Mouse (Mus musculus): ENCODE results near the gene Add3.

DNA sequence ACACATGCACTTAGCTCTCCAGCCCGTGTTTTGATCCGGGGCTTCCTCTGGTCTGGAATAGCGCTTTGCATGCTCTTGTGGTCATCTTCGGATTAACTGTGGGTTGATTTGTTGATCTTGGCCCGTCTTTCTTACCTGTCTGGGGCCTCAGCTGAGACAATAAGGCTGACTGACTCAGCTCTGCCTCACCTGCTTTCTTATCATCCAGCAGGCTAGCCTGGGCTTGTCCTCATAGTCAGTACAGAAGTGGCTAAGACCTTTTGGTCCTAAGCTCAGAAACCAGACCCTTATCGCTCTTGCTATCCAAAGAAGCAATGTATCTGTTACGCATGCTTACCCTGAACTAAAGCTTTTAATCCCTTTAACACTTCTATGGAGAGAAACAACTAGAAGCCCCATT is 143.5 kb downstream of the Add3 start:
- no peak for TF ChIP-seq CTCF (conservative IDR thresholded peaks at IDR 0.05; ENCODE audit: low read length)
- no peak for TF ChIP-seq POU5F1 (IDR thresholded peaks at IDR 0.05; ENCODE audit: borderline replicate concordance, low read length)

Data from E14TG2a.4 (cell line).